Mouse (Mus musculus) spleen, adult 2 months (tissue): ENCODE data around the gene Bri3.

Source experiments
- CTCF ChIP-seq: fragments of 200-500 bp; IDR thresholded peaks from 2 replicates; pipeline ENCODE4 v1.5.1; 2011; ENCODE audit warnings: mild to moderate bottlenecking, inconsistent platforms; ENCODE audit not compliant: insufficient read depth, insufficient read length, insufficient replicate concordance; ENCODE audit errors: extremely low read depth
- POLR2A ChIP-seq: fragments of 200-500 bp; IDR thresholded peaks from 2 replicates; pipeline ENCODE4 v1.6.1; 2011; ENCODE audit warnings: low read depth, low read length, inconsistent platforms

DNA sequence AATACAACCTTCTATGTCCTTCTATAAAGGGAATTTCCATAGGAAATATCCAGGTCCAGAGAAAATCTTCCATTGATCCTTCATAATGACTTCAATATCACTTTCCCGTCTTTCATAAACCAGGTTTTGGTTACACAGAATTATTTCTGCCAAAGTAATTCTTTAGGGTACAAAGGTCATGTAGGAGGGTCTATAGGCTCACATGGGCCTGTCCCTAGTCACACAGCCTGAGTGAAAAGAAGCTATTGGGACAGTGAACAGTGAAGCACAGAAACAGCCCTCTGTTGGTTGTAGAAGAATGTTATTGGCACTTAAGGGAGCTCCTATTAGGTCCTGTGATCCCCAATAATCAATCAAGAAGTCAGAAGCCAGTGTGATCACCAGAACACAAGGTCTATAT is 96.8 kb downstream of the Bri3 start:
- no peak for TF ChIP-seq CTCF
- no peak for TF ChIP-seq POLR2A
